Mouse (Mus musculus) limb, embryonic 12.5 days (tissue): ENCODE measurements around the gene Cox8b. TPM values are rescaled to one million over a fixed set of nuclear protein-coding genes. Genes with fewer than 3 reads are reported as not detected.

Experiments
- ATAC-seq: fragments of 200-750 bp; cut with Nextera tagmentation; 2 replicates; pipeline ENCODE4 v1.8.0; 2017; ENCODE audit warnings: low read depth, moderate TSS enrichment; ENCODE audit not compliant: insufficient number of reproducible peaks, insufficient read depth, low FRiP score, low TSS enrichment
- H3K27ac ChIP-seq: fragments of 300-500 bp; sonication (generic); 2 replicates; pipeline ENCODE4 v1.5.1; 2016; ENCODE audit warnings: mild to moderate bottlenecking, moderate library complexity
- H3K27me3 ChIP-seq: fragments of 300-500 bp; sonication (generic); 2 replicates; pipeline ENCODE4 v1.6.1; 2016; ENCODE audit warnings: mild to moderate bottlenecking, moderate library complexity
- H3K36me3 ChIP-seq: fragments of 300-500 bp; sonication (generic); 2 replicates; pipeline ENCODE4 v1.6.1; 2016; ENCODE audit warnings: mild to moderate bottlenecking, moderate library complexity
- H3K4me1 ChIP-seq: fragments of 300-500 bp; sonication (generic); replicated peaks from 2 replicates; pipeline ENCODE4 v1.6.1; 2016
- H3K4me2 ChIP-seq: fragments of 300-500 bp; sonication (generic); 2 replicates; pipeline ENCODE4 v1.6.1; 2016; ENCODE audit warnings: mild to moderate bottlenecking, moderate library complexity
- H3K4me3 ChIP-seq: fragments of 300-500 bp; sonication (generic); replicated peaks from 2 replicates; pipeline ENCODE4 v1.5.1; 2016; ENCODE audit warnings: mild to moderate bottlenecking
- H3K9ac ChIP-seq: fragments of 300-500 bp; sonication (generic); replicated peaks from 2 replicates; pipeline ENCODE4 v1.6.1; 2016; ENCODE audit warnings: mild to moderate bottlenecking, moderate library complexity
- H3K9me3 ChIP-seq: fragments of 300-500 bp; sonication (generic); 2 replicates; pipeline ENCODE4 v1.6.1; 2016; ENCODE audit warnings: mild to moderate bottlenecking, moderate library complexity
- WGBS: fragments of 180-500 bp; shearing (Covaris S2); methylation state at CpG from one replicate; pipeline ENCODE4 v1.1.7; 2016; 5-methylcytosine and 5-hydroxymethylcytosine counted together
- polyA plus RNA-seq: library from polyadenylated mRNA; unstranded; fragments of >200 nt; fragmentation: Nextera tagmentation; extraction: Ambion mirVana; gene quantifications from 2 replicates; pipeline ENCODE4 v1.2.1, GENCODE M21; 2016

Cox8b gene
- polyA plus RNA-seq, result 1.9 and 2.7 TPM in 2 replicates

DNA sequence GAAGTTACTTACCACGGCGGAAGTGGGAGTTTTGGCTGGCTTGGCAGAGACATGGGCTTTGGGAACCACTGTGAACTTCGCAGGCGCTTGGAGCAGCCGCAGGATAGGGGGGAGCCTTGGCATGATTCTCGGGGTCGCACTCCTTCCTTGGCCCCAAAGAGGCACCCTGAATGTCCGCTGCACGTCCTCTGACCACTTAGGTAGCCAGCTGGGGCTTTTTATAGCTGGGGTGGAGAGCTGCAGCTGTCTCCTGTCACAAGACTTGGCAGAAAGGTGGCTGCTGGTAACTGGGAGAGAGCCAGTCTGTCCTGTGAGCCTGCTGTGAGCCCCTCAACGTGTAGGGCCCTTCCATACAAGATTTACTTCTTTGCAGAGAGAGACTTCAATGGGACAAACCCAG is at the start of gene Cox8b:
Cox8b (minus strand) TSS at position 227 of the 400 bp plus-strand sequence.
- H3K9me3 ChIP-seq, result no peaks in the 10 kb centered on the region
- no peaks in the 10 kb centered on the region for H3K27me3 ChIP-seq
- WGBS, result 73% methylated on average over 10 of the region's 10 CpGs
- H3K4me1 ChIP-seq, result peaks cover 3% of the 10 kb centered on the region; the same call in 1 of the 2 replicates
- no peak within 1 kb of the TSS for H3K4me3 ChIP-seq
- peaks cover 41% of the 10 kb centered on the region for H3K36me3 ChIP-seq
- no peak within 1 kb of the TSS for H3K4me2 ChIP-seq
- H3K27ac ChIP-seq, result no peak within 1 kb of the TSS
- H3K9ac ChIP-seq, result peak within 1 kb of the TSS; percentile 23; the same call in 1 of the 2 replicates
- ATAC-seq, result no peak

DNA sequence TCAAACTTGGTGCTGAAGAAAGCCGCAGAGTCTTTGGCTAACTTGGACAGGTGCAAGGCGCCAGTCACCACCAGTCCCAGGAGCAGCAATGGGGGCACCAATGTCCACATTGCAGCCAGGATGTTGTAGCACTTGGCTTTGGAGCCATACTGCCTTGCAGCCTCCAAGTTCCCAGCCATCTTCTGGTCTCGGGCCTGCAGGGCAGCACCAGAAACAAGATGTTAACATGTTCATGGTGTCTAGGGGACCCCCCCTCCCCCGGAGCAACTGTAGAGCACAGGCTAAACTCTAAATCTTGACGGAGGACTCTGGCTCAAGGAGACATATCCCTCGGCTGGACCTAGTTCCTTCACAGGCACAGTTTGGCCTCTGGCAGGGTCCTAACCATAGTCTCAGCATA is 49.0 kb upstream of the Cox8b start:
- no peaks in the 10 kb centered on the region for H3K9me3 ChIP-seq
- H3K4me3 ChIP-seq, result no peak overlapping the region

DNA sequence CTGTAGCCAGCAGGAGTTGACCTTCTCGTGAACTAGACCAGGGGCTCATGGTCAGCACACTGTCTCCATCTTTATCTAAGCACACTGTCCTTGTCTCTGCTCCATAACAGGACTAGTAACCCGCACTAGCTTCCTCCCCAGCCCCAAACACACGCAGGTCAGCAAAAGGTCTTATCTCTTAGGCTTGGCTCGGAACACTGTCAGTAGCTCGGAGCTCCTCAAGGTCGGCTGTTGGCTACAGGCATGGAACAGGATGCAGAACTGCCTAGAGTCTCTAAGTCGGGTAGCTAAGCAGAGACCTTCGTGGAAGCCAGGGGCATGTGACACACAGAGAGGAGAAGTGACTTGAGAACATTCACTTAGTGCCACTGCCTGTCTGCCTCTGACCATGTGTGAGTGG is 47.9 kb upstream of the Cox8b start:
- Histone ChIP-seq H3K36me3 (peaks cover 72% of the 10 kb centered on the region), H3K4me2 (no peak overlapping the region), H3K27ac (no peak overlapping the region), H3K4me3 (no peak overlapping the region), H3K27me3 (no peaks in the 10 kb centered on the region), H3K9me3 (no peaks in the 10 kb centered on the region), H3K4me1 (peaks cover 39% of the 10 kb centered on the region), H3K9ac (no peak overlapping the region)
- 85% methylated on average over 8 of the region's 8 CpGs for WGBS
- no peak for ATAC-seq

More for the DNA sequence above, 49.0 kb upstream of the Cox8b start:
- Histone ChIP-seq H3K27me3 (no peaks in the 10 kb centered on the region), H3K36me3 (peaks cover 74% of the 10 kb centered on the region), H3K4me1 (peaks cover 47% of the 10 kb centered on the region), H3K9ac (no peak overlapping the region), H3K27ac (no peak overlapping the region), H3K4me2 (no peak overlapping the region)
- WGBS, result 86% methylated on average over 6 of the region's 6 CpGs
- no peak for ATAC-seq

DNA sequence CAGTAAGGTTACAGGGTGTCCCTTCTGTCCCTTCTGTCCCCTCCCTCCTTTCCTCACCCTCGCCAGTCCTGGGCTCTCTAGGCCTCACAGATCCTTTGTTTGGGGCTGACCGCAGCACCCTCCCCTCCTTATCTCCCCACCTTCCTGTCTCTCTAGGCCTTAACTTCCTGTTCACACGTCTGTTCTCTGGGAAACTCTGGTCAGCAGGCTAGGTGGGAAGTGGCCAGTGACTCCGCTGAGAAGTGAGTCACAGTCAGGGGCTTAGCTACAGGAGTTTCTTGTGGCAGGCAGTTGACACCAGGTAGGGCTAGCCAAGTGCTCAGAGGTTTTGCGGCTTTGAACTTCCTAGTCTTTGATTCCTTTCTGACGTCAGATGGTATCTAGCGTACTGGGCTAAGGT is 46.7 kb upstream of the Cox8b start:
- peaks cover 63% of the 10 kb centered on the region for H3K36me3 ChIP-seq

DNA sequence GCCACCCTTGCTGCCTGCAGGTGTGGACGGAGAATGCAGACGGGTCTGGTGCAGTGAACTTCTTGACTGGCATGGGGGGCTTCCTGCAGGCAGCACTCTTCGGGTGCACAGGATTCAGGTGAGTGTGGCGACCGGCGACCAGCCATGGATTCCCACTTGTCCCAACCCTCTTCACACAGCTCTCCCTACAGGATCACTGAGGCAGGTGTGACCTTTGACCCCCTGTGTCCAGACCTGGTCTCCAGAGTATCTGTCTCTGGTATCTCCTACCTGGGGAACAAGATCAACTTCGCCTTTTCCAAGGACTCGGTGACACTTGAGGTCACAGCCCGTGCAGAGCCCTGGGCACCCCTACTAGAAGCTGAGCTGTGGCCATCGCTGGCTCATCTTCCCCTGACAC is 46.1 kb upstream of the Cox8b start:
- H3K36me3 ChIP-seq, result peaks cover 63% of the 10 kb centered on the region
- H3K4me3 ChIP-seq, result no peak overlapping the region
- no peak overlapping the region for H3K4me2 ChIP-seq
- H3K9me3 ChIP-seq, result no peaks in the 10 kb centered on the region
- H3K27me3 ChIP-seq, result no peaks in the 10 kb centered on the region
- 93% methylated on average over 10 of the region's 10 CpGs for WGBS
- no peak overlapping the region for H3K27ac ChIP-seq
- H3K4me1 ChIP-seq, result peaks cover 34% of the 10 kb centered on the region
- no peak for ATAC-seq
- H3K9ac ChIP-seq, result no peak overlapping the region

More for the DNA sequence above, 46.7 kb upstream of the Cox8b start:
- Histone ChIP-seq H3K4me3 (no peak overlapping the region), H3K9me3 (no peaks in the 10 kb centered on the region), H3K27me3 (no peaks in the 10 kb centered on the region), H3K4me2 (no peak overlapping the region), H3K9ac (no peak overlapping the region), H3K4me1 (peaks cover 39% of the 10 kb centered on the region), H3K27ac (no peak overlapping the region)
- ATAC-seq, result no peak
- 61% methylated on average over 7 of the region's 7 CpGs for WGBS

DNA sequence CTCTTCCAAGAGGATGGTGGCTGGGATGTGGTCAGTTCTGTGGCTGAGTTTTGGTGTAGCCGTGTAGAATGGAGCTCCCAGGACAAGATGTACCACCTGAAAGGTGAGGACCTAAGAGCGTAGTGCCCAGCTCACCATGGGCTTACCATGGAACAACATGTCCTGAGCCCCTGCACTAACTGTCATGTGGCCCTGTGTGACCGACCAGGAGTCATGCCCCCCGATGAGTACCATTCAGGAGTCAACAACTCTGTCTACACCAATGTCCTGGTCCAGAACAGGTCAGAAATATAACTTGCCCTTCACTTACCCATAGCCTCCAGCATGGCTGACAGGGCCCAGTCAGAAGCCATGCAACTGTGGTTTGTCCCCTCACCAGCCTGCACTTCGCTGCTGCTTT is 45.0 kb upstream of the Cox8b start:
- Histone ChIP-seq H3K27me3 (no peaks in the 10 kb centered on the region), H3K4me3 (no peak overlapping the region), H3K36me3 (peaks cover 61% of the 10 kb centered on the region), H3K9me3 (no peaks in the 10 kb centered on the region), H3K9ac (no peak overlapping the region), H3K27ac (no peak overlapping the region), H3K4me2 (no peak overlapping the region), H3K4me1 (peaks cover 29% of the 10 kb centered on the region)
- 94% methylated on average over 5 of the region's 5 CpGs for WGBS
- ATAC-seq, result no peak

DNA sequence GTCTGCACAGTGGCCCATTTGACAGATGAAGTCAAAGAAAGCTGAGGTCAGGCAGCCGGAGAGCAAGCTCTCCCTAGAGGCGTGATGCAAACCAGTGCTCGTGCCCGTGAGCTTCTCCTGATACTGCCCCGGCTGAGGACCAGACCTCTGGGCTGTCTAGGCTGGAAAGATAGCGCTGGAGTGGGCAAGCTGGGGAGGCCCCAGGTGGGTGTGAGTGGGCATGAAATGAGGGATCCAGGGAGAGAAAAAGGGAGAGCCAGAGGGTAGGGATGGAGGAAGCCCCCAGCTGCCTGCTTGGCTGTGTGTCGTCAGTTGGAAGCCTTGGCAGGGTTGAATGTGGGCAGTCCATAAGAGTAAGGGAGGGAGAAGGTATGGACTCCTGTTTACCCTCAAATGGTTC is 44.0 kb upstream of the Cox8b start:
- H3K27ac ChIP-seq, result no peak overlapping the region
- H3K4me1 ChIP-seq, result peaks cover 31% of the 10 kb centered on the region
- no peak overlapping the region for H3K9ac ChIP-seq
- 93% methylated on average over 7 of the region's 7 CpGs for WGBS
- H3K36me3 ChIP-seq, result peaks cover 51% of the 10 kb centered on the region
- no peak overlapping the region for H3K4me3 ChIP-seq
- ATAC-seq, result no peak
- H3K27me3 ChIP-seq, result no peaks in the 10 kb centered on the region
- H3K4me2 ChIP-seq, result no peak overlapping the region
- H3K9me3 ChIP-seq, result no peaks in the 10 kb centered on the region

DNA sequence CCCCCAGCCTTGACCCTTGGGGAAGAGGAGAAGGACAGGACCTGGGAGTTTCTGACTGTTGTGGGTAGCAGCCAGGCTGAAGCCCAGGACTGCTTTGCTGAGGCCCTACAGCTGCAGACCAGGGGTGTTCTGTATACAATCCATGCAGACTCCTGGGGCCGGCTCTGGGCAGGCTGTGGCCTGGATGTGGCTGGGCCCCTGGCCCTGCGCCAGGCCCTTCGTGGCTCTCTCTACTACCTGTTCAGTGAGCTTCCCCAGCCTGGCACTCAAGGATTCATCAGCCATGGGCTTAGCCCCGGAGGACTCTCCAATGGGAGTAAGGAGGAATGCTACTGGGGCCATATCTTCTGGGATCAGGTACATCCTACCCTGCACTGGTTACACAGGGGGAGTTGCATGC is 43.1 kb upstream of the Cox8b start:
- no peak for ATAC-seq
- 82% methylated on average over 4 of the region's 4 CpGs for WGBS
- no peak overlapping the region for H3K4me3 ChIP-seq
- H3K4me1 ChIP-seq, result peaks cover 37% of the 10 kb centered on the region
- peak overlapping the region; percentile 53; the same call in 1 of the 2 replicates for H3K27ac ChIP-seq
- peaks cover 42% of the 10 kb centered on the region for H3K36me3 ChIP-seq
- no peaks in the 10 kb centered on the region for H3K9me3 ChIP-seq
- H3K4me2 ChIP-seq, result no peak overlapping the region
- H3K9ac ChIP-seq, result no peak overlapping the region
- H3K27me3 ChIP-seq, result no peaks in the 10 kb centered on the region

DNA sequence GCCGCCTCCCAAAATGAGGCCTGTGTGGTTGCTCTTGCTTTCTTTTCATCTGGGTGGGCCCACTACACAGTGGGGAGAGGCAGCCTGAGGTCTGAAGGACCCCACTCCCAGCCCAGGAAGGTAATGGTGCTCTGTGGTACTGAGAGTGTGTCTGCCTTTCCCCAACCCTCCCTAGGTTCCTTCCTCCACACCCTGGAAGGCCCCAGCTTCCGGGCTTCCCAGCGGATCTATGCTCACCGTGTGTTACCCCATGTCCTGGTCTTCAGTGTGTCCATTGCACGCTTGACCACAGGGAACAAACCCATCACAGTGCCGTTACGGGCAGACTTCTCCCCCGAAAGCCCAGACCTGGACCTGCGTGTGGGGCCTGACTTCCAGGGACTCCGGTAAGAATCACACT is 42.6 kb upstream of the Cox8b start:
- Histone ChIP-seq H3K9me3 (no peaks in the 10 kb centered on the region), H3K9ac (no peak overlapping the region), H3K4me3 (no peak overlapping the region), H3K4me2 (no peak overlapping the region), H3K27me3 (no peaks in the 10 kb centered on the region), H3K36me3 (peaks cover 37% of the 10 kb centered on the region), H3K4me1 (peaks cover 37% of the 10 kb centered on the region), H3K27ac (peak overlapping the region; percentile 53; the same call in 1 of the 2 replicates)
- 87% methylated on average over 10 of the region's 10 CpGs for WGBS
- ATAC-seq, result no peak

DNA sequence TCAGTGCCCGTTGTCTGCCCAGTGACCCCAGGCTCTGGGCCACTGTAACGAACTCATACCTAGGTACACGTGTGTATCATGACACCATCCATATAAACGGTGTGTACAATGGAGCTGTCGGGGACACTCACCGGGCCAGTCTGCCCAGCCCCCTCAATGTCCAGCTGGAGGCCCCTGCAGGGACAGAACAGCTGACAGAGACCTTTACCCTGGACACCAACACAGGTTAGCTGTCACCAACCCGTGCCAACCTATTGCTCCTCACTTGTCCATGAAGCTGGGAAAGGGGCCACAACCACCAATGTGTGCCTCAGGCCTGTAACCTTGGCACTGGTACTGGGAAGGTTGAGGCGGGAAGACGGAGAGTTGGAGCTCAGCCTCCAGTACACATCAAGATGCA is 42.1 kb upstream of the Cox8b start:
- Histone ChIP-seq H3K36me3 (peaks cover 32% of the 10 kb centered on the region), H3K27ac (peak overlapping the region; percentile 83), H3K4me2 (peak overlapping the region; percentile 70), H3K9me3 (no peaks in the 10 kb centered on the region), H3K9ac (peak overlapping the region; percentile 75), H3K4me1 (peaks cover 37% of the 10 kb centered on the region), H3K27me3 (no peaks in the 10 kb centered on the region), H3K4me3 (peak overlapping the region; percentile 55)
- 49% methylated on average over 9 of the region's 9 CpGs for WGBS
- no peak for ATAC-seq

DNA sequence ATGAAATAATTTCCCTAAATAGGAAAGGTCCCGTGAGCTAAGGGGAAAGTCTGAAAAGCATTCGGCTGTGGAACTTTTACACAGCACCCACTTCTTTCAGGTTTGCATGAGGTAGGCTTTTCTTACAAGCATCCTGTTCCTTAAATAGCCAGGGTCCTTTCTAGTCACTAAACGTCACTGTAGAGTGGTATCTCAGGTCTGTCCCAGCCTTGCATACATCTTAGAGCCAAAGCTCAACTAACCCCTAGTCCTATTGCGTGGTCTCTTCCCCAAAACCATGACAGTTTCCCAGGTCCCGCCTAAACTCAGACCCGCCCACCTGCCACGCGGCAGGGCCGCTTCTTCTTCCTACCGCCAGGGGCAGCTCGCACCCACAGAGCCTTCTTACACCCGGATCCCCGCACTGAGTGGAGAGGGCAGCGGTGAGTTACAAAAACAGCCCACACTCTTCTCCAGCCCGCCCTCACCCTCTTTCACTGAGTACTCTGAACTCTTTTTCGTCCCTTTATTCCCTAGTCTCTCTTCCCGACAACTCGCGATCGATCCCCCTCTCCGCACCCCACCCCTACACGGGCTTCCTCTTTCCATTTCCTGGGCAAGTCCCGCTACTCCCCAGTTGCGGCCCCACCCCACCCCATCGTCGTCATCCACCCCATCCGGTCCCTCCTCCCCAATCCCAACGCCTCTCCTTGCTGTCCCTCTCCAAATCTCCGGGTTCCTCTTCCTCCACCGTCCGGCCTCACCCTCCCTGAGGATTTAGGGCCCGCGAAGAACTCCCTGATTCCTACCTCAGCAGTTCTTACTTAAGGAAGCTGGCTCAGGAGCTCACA is 41.2 kb upstream of the Cox8b start, which contains the start of gene Pgghg:
Pgghg (plus strand) TSS at position 170 of the 830 bp plus-strand sequence.
- H3K4me2 ChIP-seq, result peak within 1 kb of the TSS; percentile 70
- H3K4me1 ChIP-seq, result peaks cover 37% of the 10 kb centered on the region
- peak within 1 kb of the TSS; percentile 84 for H3K27ac ChIP-seq
- H3K4me3 ChIP-seq, result peak within 1 kb of the TSS; percentile 55
- peaks cover 6% of the 10 kb centered on the region; the same call in 1 of the 2 replicates for H3K27me3 ChIP-seq
- H3K36me3 ChIP-seq, result peaks cover 23% of the 10 kb centered on the region
- peak within 1 kb of the TSS; percentile 75 for H3K9ac ChIP-seq
- 2% methylated on average over 33 of the region's 33 CpGs for WGBS
- peak; percentile 83 for ATAC-seq
- no peaks in the 10 kb centered on the region for H3K9me3 ChIP-seq
